Mouse (Mus musculus): ENCODE data around the gene Pde4a.

GRCm38 (mm10) chr9:21238004-21238732 is 72.7 kb downstream of the Pde4a start:
- no peak for TF ChIP-seq CTCF (IDR thresholded peaks at IDR 0.05; ENCODE audit: control insufficient read depth, insufficient read depth, insufficient read length)
- TF ChIP-seq MYOG (IDR thresholded peaks at IDR 0.05; ENCODE audit: control insufficient read depth, extremely low read depth, insufficient read length): no peak
- TF ChIP-seq CEBPB (IDR thresholded peaks at IDR 0.05; ENCODE audit: low read depth): no peak
- no peak for TF ChIP-seq USF1 (IDR thresholded peaks at IDR 0.05; ENCODE audit: low read depth)

Measured in C2C12 (cell line).